Mouse (Mus musculus) adrenal gland (tissue): Measurements from ENCODE around the gene Igsf8.

Experiments used
- intact Hi-C: fragments of 180-260 bp; cut with DNase I; formaldehyde crosslinking; loops from one replicate; pipeline ENCODE4 v1.15.1; 2025

Igsf8 gene

DNA sequence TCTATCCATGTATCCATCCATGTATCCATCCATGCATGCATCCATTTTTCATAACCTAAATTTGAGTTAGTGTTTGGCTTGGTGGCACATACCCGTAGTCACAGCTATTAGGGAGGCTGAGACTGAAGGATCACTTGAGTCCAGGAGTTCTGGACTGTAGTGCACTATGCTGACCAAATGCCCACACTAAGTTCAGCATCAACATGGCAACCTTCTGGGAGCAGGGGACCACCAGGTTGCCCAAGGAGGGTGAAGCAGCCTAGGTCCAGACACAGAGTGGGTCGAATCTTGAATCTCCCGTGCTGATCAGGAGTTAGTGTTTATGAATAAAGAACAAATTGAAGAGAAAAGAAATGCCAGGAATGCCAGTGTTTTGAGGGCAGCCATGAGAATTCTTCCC, 9.8 kb downstream of the Igsf8 start:
- intact Hi-C loops, result loop anchor here (5.0 kb wide), 1 partner anchor 36 kb away; no protein-coding TSS in a partner anchor

DNA sequence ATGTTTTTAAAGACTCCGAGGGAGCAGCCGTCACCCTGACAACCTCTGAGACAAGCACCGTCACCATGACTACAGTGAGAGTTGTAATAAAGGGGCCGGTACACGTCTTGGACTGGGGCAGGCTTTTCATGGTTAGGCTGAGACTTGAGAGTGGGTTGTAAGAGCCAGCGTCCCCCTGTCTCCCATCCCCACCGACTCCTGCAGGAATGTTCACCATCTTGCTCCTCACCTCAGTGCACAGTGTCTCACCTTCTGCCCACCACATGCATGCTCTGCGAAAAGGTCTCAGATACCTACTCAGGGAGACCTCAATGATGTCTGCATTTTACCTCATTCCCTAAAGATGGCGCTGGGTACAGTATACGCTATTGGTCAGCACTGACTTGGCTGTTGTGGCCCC, 10.3 kb downstream of the Igsf8 start:
- intact Hi-C loops, result loop anchor here (5.0 kb wide), 1 partner anchor 36 kb away; no protein-coding TSS in a partner anchor

- intact Hi-C loops, result loop anchor here (5.0 kb wide), 1 partner anchor 34 kb away; no protein-coding TSS in a partner anchor
Observed at GRCm38 (mm10) chr1:172273386-172273785, 11.9 kb downstream of the Igsf8 start.

- intact Hi-C loops, result loop anchor here (5.0 kb wide), 1 partner anchor 33 kb away; no protein-coding TSS in a partner anchor
Observed at GRCm38 (mm10) chr1:172274116-172274515, 12.7 kb downstream of the Igsf8 start.

DNA sequence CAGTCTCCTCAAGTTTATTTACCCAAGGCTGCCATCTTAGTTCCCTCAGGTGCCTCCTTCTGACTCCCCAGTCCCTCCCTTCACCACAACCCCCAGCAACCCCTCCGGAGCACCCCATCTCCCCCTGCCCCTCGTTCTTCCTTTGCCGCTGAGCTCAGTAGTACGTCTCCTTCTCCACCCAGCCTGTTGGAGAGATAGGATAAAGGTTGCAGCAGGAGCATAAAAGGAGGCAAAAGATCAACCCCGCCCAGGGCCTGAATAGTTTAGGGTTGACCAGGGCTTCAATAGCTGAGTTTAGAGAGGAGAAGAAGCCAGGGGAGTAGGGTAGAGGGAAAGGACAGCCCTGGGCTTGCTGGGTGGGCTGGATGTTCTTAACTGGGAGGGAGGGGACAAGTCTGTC, 13.1 kb downstream of the Igsf8 start:
- intact Hi-C loops, result loop anchor here (5.0 kb wide), 1 partner anchor 33 kb away; no protein-coding TSS in a partner anchor

GRCm38 (mm10) chr1:172277172-172277571, 15.7 kb downstream of the Igsf8 start:
- intact Hi-C loops, result no loop called here

DNA sequence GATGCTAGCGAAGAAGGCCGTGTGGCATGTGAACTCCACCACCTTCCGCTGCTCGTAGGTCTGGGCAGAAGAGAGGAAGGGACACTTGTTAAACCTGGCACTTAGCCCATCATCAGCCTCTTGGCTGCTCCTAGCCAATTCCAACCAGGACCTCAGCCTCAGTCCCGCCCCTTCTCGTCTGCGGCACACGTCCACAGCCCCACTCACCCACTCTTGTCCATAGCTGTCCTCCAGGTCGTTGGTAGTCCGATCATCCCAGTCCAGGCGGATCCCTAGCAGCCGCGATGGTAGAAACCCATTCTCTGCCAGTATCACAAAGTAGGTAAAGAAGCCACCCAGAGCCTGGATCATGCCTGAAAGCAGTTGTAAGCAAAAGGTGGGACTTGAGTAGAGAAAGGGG, 16.9 kb downstream of the Igsf8 start:
- intact Hi-C loops, result no loop called here

GRCm38 (mm10) chr1:172279768-172280509, 18.5 kb downstream of the Igsf8 start:
- intact Hi-C loops, result no loop called here

DNA sequence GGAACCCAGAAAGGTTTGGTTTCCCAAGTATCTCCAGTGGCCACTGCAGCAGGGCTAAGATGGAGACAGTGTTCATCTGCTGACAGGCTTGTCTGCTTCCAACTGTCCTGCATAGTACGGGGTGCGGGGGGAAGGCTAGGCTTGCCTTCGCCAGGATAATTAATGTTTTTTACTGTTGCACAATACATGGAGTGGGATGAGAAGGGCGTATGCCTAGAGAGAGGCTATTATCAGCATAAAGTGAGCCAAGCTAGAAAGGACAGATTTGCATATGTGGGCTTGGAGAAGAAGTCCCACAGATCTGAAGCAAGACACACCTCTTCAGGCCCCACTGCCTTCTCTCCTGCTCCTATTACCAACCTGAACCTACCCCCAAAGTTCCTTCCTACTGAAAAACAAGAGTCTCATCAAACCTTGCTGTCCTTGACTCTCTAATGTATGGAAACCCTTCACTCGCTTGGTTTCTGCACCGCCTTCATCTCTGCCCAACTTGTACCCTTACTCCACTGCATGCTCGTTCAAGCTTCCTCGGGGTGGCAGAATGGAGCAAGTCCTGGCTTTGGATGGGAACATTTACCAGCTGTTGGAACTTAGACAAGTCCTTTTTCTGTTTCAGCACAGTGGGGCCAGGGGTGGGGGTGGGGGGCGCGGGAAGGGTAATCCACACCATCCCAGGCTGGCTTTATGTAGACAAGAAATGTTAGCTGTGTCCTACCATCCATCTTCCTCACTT, 20.2 kb downstream of the Igsf8 start:
- intact Hi-C loops, result no loop called here

- intact Hi-C loops, result no loop called here
Observed at GRCm38 (mm10) chr1:172283073-172283472, 21.6 kb downstream of the Igsf8 start.

DNA sequence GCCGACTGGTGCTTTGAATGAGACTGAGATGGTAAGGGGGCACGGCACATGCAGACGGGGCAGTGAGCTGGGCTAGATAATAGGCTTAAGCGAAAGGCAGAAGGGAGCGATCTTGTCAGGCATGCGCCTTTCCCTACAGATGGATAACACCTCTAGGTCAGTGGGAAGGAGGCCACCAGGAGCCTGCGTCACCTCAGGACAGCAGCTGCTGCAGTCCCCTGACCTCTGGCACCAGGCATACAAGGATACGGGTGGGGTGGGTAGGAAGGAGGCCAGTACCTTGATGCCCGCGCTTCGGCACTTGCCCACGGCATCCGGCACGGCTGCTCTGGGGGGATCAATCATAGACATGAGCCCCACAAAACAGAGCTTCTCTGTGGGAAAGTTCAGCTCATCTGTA, 22.8 kb downstream of the Igsf8 start:
- intact Hi-C loops, result no loop called here

DNA sequence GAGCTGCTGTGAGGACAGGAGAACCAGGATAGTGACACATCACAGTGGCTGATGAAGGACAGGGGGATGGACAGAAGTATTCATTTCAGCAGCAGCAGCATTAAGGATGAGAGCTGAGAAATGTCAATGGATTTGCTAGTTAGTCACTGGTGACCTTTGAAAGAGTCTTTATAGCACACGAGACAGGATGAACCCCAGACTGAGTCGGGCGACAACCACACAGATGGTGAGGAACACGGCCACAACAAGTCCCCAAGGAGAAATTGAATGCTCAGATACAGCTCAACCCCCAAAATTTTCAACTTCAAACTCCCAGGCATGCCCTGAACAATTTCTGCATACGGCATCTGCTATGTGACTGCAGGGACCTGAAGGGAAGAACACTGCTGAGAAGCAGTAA, 25.3 kb downstream of the Igsf8 start:
- intact Hi-C loops, result no loop called here

DNA sequence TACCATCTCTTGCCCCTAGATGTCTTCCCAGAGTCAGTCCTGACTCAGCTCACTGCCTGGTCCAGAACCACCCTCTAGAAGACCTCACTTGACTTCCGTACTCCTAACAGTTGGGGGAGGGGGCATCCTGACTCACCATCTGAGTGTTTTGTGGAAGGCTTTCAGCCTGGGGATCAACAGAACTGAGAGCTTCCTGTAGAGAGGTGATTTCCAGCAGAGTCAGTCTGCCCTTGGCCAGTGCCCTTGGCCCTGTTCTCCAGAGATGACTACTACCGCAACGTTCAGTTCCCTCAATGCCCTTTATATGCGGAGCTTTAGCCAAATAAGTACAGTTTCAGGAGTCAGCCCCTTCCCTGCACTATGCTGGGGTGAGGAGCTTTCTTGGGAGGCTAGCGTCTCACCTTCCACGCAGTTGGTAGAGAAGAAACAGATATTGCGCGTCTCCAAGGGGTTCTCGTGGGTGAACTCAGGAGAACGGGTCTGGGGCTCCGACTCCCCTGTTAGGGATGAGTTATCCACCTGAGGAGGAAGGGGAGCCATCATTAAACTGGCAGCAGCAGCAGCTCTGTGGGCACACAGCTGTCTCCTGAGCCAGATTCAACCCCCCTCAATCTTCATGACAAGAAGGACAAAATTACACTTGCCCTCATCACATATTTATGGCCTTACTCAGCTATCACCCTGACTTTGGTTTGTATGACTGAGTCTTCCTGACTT, 27.6 kb downstream of the Igsf8 start:
- intact Hi-C loops, result no loop called here

- intact Hi-C loops, result no loop called here
Observed at GRCm38 (mm10) chr1:172289617-172289946, 28.1 kb downstream of the Igsf8 start.

DNA sequence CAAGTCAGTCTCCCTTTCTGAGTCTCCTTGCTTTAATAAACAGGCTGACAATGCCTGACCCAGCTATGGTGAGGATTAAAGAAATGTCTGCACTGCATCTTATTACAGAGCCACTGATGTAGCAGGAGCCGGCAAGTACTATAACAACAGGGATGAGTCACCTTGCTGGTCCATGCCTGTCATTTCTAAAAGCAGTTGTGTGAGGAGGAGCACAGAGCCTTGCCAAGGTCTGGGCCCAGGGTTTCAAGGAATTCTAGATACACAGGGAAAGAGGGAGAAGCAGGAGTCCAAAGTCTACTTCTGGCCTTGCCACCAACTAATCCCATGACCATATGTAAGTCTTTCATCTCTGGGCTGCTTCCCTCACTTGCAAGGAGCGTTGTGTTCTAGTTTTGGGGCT, 31.4 kb downstream of the Igsf8 start:
- intact Hi-C loops, result no loop called here

GRCm38 (mm10) chr1:172293449-172293848, 32.0 kb downstream of the Igsf8 start:
- intact Hi-C loops, result no loop called here

GRCm38 (mm10) chr1:172295751-172296197, 34.3 kb downstream of the Igsf8 start:
- intact Hi-C loops, result no loop called here

DNA sequence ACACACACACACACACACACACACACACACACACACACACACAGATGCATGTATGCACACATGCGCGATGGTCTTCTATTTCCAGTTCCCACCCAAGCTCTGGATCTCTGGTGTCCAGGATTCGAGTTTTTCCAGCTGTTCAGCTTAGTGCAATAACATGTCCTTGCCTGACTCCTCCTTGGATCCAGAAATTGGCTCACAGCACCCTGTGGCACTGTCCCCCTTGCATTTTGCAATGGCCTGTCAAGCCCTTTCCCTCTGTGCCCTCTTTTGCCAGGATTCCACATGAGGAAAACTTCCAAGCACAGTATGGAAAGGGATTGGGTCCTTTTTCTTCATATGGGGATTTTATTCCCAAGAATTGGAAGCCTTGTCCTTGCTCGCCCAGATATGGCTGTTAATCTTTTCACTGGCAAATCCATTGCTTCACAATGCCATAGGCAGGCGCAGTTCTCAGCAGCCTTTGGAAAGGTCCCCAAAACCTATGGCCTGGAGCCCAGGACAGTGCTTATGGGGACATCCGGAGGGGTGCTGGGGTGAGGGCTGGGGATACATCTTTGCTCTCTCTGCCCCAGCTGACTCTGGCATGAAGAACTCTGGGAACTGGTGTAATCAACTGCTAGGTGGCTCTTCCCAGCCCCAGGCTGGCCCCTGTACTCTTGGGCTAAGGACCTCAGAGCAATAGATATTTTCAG, 35.5 kb downstream of the Igsf8 start:
- intact Hi-C loops, result no loop called here

- intact Hi-C loops, result no loop called here
Observed at GRCm38 (mm10) chr1:172297611-172298537, 36.4 kb downstream of the Igsf8 start, which contains the start of gene Atp1a2. Gene Atp1a2, minus strand, starts transcription at chr1:172298064.

- intact Hi-C loops, result no loop called here
Observed at GRCm38 (mm10) chr1:172299528-172299927, 38.1 kb downstream of the Igsf8 start.
